Mouse (Mus musculus): ENCODE results near the gene Zfp652.

DNA sequence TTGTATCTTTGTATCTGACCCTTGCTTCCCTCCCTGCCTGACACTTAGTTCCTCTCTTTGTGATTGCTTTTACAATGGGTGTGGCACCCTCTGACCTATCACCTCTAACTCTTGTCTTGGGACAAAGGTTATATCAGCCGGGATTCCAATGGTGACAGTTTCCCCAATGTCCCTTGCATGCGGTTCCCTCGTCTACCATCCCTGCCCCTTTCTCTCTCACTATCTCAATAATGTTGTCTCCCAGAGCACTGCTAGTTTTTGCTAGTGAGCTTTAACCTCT is 114.6 kb downstream of the Zfp652 start:
- no peak for TF ChIP-seq CTCF (IDR thresholded peaks at IDR 0.05; ENCODE audit: insufficient read depth, low read depth, low read length)
- TF ChIP-seq POLR2A (IDR thresholded peaks at IDR 0.05; ENCODE audit: insufficient read depth, low read depth, low read length): no peak
